Mouse (Mus musculus) left cerebral cortex, postnatal 25 days (tissue): ENCODE measurements at regions not wholly inside any gene's neighbourhood (a gene's known extent, or its start where the extent isn't known, plus 50 kb on each side); places are given as distances from the start of the nearest gene placed in this dataset.
"Not testable (repeated sequence)": the region's sequence is repeated elsewhere in the genome, so short reads cannot be mapped to it uniquely, and the experiment has no call there.

Experiments used
- DNase-seq, 2 experiments: peaks; one replicate each; pipeline ENCODE4 v3.0.0; 2022; ENCODE audit warnings: low spot score in 2 of 2, mixed read lengths in 1 of 2
- intact Hi-C: fragments of 180-260 bp; cut with DNase I; formaldehyde crosslinking; loops from one replicate; pipeline ENCODE4 v1.15.1; 2025
- microRNA-seq, 2 experiments: library from miRNA; unstranded; fragments of <30 nt; microRNA quantifications; one replicate each; pipeline ENCODE4 v1.2.0; 2022

GRCm38 (mm10) chr19:9338971-9339370 lies 203.5 kb upstream of the Asrgl1 start:
- intact Hi-C loops: not testable (repeated sequence)

GRCm38 (mm10) chr19:9337447-9337846 lies 202.0 kb upstream of the Asrgl1 start:
- intact Hi-C loops, DNase-seq: not testable (repeated sequence)

More at GRCm38 (mm10) chr19:9338971-9339370, 203.5 kb upstream of the Asrgl1 start:
- DNase-seq: not testable (repeated sequence)

- DNase-seq, intact Hi-C loops: not testable (repeated sequence)
These were observed 182.5 kb upstream of the Asrgl1 start for GRCm38 (mm10) chr19:9317932-9318331.

- intact Hi-C loops: not testable (repeated sequence)
These were observed 180.7 kb upstream of the Asrgl1 start for GRCm38 (mm10) chr19:9316162-9316561.

GRCm38 (mm10) chr19:9283176-9283575 lies 147.7 kb upstream of the Asrgl1 start:
- intact Hi-C loops: not testable (repeated sequence)
- peak; percentile 6 to 11 for DNase-seq

More at GRCm38 (mm10) chr19:9316162-9316561, 180.7 kb upstream of the Asrgl1 start:
- DNase-seq: not testable (repeated sequence)

GRCm38 (mm10) chr19:9234676-9235075 lies 99.2 kb upstream of the Asrgl1 start:
- intact Hi-C loops: loop anchor here (1.0 kb wide), 1 partner anchor 25 kb away; no protein-coding TSS in a partner anchor
- DNase-seq: not testable (repeated sequence)

Small RNA genes in the stretch of these regions (microRNA-seq; reads per million reads assigned to microRNA genes)
- 0 reads per million in 2 experiments for gene Gm24543
